Mouse (Mus musculus): Measurements from ENCODE around the gene Prmt2.

Prmt2 gene

GRCm38 (mm10) chr10:76237341-76238225 lies at the start of gene Prmt2:
TSS of gene Prmt2 (minus strand) at chr10:76237865.
- peak; percentile 85 to 91 for DNase-seq

- no peak for DNase-seq
Measured at GRCm38 (mm10) chr10:76278541-76279097, 41.0 kb upstream of the Prmt2 start.

- no peak for DNase-seq
Measured at GRCm38 (mm10) chr10:76275256-76275655, 37.6 kb upstream of the Prmt2 start.

- peak; percentile 14 to 24 for DNase-seq
Measured at GRCm38 (mm10) chr10:76271238-76271637, 33.6 kb upstream of the Prmt2 start.

- no peak for DNase-seq
Measured at GRCm38 (mm10) chr10:76262431-76262830, 24.8 kb upstream of the Prmt2 start.

- DNase-seq: no peak
Measured at GRCm38 (mm10) chr10:76261447-76261846, 23.8 kb upstream of the Prmt2 start.

GRCm38 (mm10) chr10:76260358-76261059 lies 22.8 kb upstream of the Prmt2 start:
- no peak for DNase-seq

GRCm38 (mm10) chr10:76259566-76260232 lies 22.0 kb upstream of the Prmt2 start:
- DNase-seq: no peak

GRCm38 (mm10) chr10:76257719-76258390 lies 20.2 kb upstream of the Prmt2 start:
- no peak for DNase-seq

GRCm38 (mm10) chr10:76257231-76257630 lies 19.6 kb upstream of the Prmt2 start:
- no peak for DNase-seq

GRCm38 (mm10) chr10:76255617-76256016 lies 18.0 kb upstream of the Prmt2 start:
- DNase-seq: no peak

GRCm38 (mm10) chr10:76253536-76253935 lies 15.9 kb upstream of the Prmt2 start, which contains the start of gene S100b:
TSS of gene S100b (plus strand) at chr10:76253853.
- peak in 1 of 2 experiments; percentile 23 for DNase-seq

- DNase-seq: no peak
Measured at GRCm38 (mm10) chr10:76253079-76253478, 15.4 kb upstream of the Prmt2 start.

- no peak for DNase-seq
Measured at GRCm38 (mm10) chr10:76250870-76251269, 13.2 kb upstream of the Prmt2 start.

GRCm38 (mm10) chr10:76248647-76248968 lies 10.9 kb upstream of the Prmt2 start:
- no peak for DNase-seq

- DNase-seq: no peak
Measured at GRCm38 (mm10) chr10:76247960-76248646, 10.4 kb upstream of the Prmt2 start.

- no peak for DNase-seq
Measured at GRCm38 (mm10) chr10:76246601-76247000, 8.9 kb upstream of the Prmt2 start.

GRCm38 (mm10) chr10:76245106-76245505 lies 7.4 kb upstream of the Prmt2 start:
- no peak for DNase-seq

- no peak for DNase-seq
Measured at GRCm38 (mm10) chr10:76239401-76239800, 1.7 kb upstream of the Prmt2 start.

GRCm38 (mm10) chr10:76229627-76230026 lies 8.0 kb downstream of the Prmt2 start:
- no peak for DNase-seq

- no peak for DNase-seq
Measured at GRCm38 (mm10) chr10:76225944-76226343, 11.7 kb downstream of the Prmt2 start.

- no peak for DNase-seq
Measured at GRCm38 (mm10) chr10:76218240-76218639, 19.4 kb downstream of the Prmt2 start.
